Comparison of ENCODE assay signal across 8 mouse cellular contexts in genomic region chr7:55962004-55962908, GRCm38 (mm10). TPM values are rescaled to one million over a fixed set of nuclear protein-coding genes. Genes with fewer than 3 reads are reported as not detected.
DNase-seq lines count a peak whose midpoint lies in the region; ATAC-seq and TF ChIP-seq lines count a peak whose summit lies in the region.

Nipa2 (minus strand) TSS chr7:55962476.

- peak within 1 kb of the TSS; percentile 77 for H3K9ac ChIP-seq in heart, embryonic 12.5 days
- H3K9ac ChIP-seq in kidney, postnatal 0 days (ENCODE audit: low read depth, low read length): peak within 1 kb of the TSS; percentile 93
- peak within 1 kb of the TSS; percentile 82 for H3K9ac ChIP-seq in liver, embryonic 11.5 days (ENCODE audit: low read depth, low read length)
- peak within 1 kb of the TSS; percentile 93 for H3K9ac ChIP-seq in stomach, embryonic 14.5 days (replicated peaks; ENCODE audit: low read depth, low read length)

- peaks cover 5% of the 10 kb centered on the region; the same call in 1 of the 2 replicates for H3K36me3 ChIP-seq in heart, embryonic 12.5 days
- H3K36me3 ChIP-seq in kidney, postnatal 0 days (ENCODE audit: insufficient read depth, low read length): no peaks in the 10 kb centered on the region
- no peaks in the 10 kb centered on the region; the same call in 1 of the 2 replicates for H3K36me3 ChIP-seq in liver, embryonic 11.5 days (ENCODE audit: control insufficient read depth, insufficient read depth, low read length)
- H3K36me3 ChIP-seq in stomach, embryonic 14.5 days (ENCODE audit: control insufficient read depth, insufficient read depth, low read length): no peaks in the 10 kb centered on the region; the same call in 1 of the 2 replicates

- no peaks in the 10 kb centered on the region for H3K9me3 ChIP-seq in heart, embryonic 12.5 days (replicated peaks)
- no peaks in the 10 kb centered on the region for H3K9me3 ChIP-seq in kidney, postnatal 0 days (replicated peaks; ENCODE audit: low read length)
- H3K9me3 ChIP-seq in liver, embryonic 11.5 days (ENCODE audit: control insufficient read depth, low read length): no peaks in the 10 kb centered on the region
- no peaks in the 10 kb centered on the region for H3K9me3 ChIP-seq in stomach, embryonic 14.5 days (ENCODE audit: control insufficient read depth, low read depth, low read length)

- H3K4me3 ChIP-seq in heart, embryonic 12.5 days: peak within 1 kb of the TSS; percentile 65
- H3K4me3 ChIP-seq in kidney, postnatal 0 days (replicated peaks; ENCODE audit: low read depth, low read length): peak within 1 kb of the TSS; percentile 92
- peak within 1 kb of the TSS; percentile 85 for H3K4me3 ChIP-seq in liver, embryonic 11.5 days (ENCODE audit: low read depth, low read length)
- peak within 1 kb of the TSS; percentile 90 for H3K4me3 ChIP-seq in stomach, embryonic 14.5 days (ENCODE audit: low read depth, low read length)

- no peak for TF ChIP-seq CTCF in kidney, postnatal 0 days (IDR thresholded peaks at IDR 0.05; ENCODE audit: low read depth)

- H3K4me2 ChIP-seq in heart, embryonic 12.5 days: peak within 1 kb of the TSS; percentile 79
- peak within 1 kb of the TSS; percentile 79 for H3K4me2 ChIP-seq in kidney, postnatal 0 days (ENCODE audit: low read length)
- peak within 1 kb of the TSS; percentile 76 for H3K4me2 ChIP-seq in liver, embryonic 11.5 days
- H3K4me2 ChIP-seq in stomach, embryonic 14.5 days (replicated peaks; ENCODE audit: low read depth, low read length): peak within 1 kb of the TSS; percentile 67

- peaks cover 10% of the 10 kb centered on the region for H3K4me1 ChIP-seq in heart, embryonic 12.5 days (replicated peaks)
- no peaks in the 10 kb centered on the region for H3K4me1 ChIP-seq in kidney, postnatal 0 days (replicated peaks; ENCODE audit: insufficient read depth, low read length)
- H3K4me1 ChIP-seq in liver, embryonic 11.5 days (replicated peaks; ENCODE audit: control insufficient read depth, insufficient read depth, low read length): no peaks in the 10 kb centered on the region; the same call in 1 of the 2 replicates
- H3K4me1 ChIP-seq in stomach, embryonic 14.5 days (ENCODE audit: control insufficient read depth, insufficient read depth, low read length): peaks cover 4% of the 10 kb centered on the region; the same call in 1 of the 2 replicates

- no peaks in the 10 kb centered on the region for H3K27me3 ChIP-seq in heart, embryonic 12.5 days (replicated peaks)
- H3K27me3 ChIP-seq in kidney, postnatal 0 days (ENCODE audit: insufficient read depth, low read length): no peaks in the 10 kb centered on the region
- H3K27me3 ChIP-seq in liver, embryonic 11.5 days (replicated peaks; ENCODE audit: control insufficient read depth, insufficient read depth, low read length): no peaks in the 10 kb centered on the region
- no peaks in the 10 kb centered on the region for H3K27me3 ChIP-seq in stomach, embryonic 14.5 days (ENCODE audit: control insufficient read depth, insufficient read depth, low read length)

- ATAC-seq in erythroid progenitor cell, adult 5-6 weeks (replicated peaks; ENCODE audit: low FRiP score, poor library complexity, severe bottlenecking): peak; percentile 96
- peak; percentile 99 for ATAC-seq in heart, embryonic 12.5 days (ENCODE audit: insufficient number of reproducible peaks, low FRiP score)
- peak; percentile 98 for ATAC-seq in kidney, postnatal 0 days (replicated peaks; ENCODE audit: low FRiP score, low read depth)
- peak; percentile 96 for ATAC-seq in liver, embryonic 11.5 days (replicated peaks; ENCODE audit: low FRiP score)
- ATAC-seq in stomach, embryonic 14.5 days (ENCODE audit: insufficient number of reproducible peaks, insufficient read depth, low FRiP score, low read depth): peak; percentile 98

- H3K27ac ChIP-seq in heart, embryonic 12.5 days (ENCODE audit: poor library complexity, severe bottlenecking): peak within 1 kb of the TSS; percentile 81
- peak within 1 kb of the TSS; percentile 97 for H3K27ac ChIP-seq in kidney, postnatal 0 days
- peak within 1 kb of the TSS; percentile 70 for H3K27ac ChIP-seq in liver, embryonic 11.5 days (ENCODE audit: low read depth, low read length)
- H3K27ac ChIP-seq in stomach, embryonic 14.5 days (ENCODE audit: low read length): peak within 1 kb of the TSS; percentile 91

- DNase-seq in CD4-positive helper T cell, adult 2 months (ENCODE audit: low read depth, low spot score): peak; percentile 92
- DNase-seq in brain, embryonic 18.5 days (ENCODE audit: low read depth, low spot score): peak; percentile 81
- peak; percentile 95 for DNase-seq in kidney, postnatal 0 days (ENCODE audit: low spot score)
- DNase-seq in liver, embryonic 11.5 days (ENCODE audit: low spot score): peak; percentile 95
- peak; percentile 93 for DNase-seq in naive thymus-derived CD4-positive, alpha-beta T cell, adult 2 months (ENCODE audit: low read depth)

- WGBS in heart, embryonic 12.5 days: under 1% methylated on average over 70 of the region's 70 CpGs
- WGBS in kidney, postnatal 0 days: under 1% methylated on average over 65 of the region's 70 CpGs
- under 1% methylated on average over 70 of the region's 70 CpGs for WGBS in liver, embryonic 11.5 days
- under 1% methylated on average over 70 of the region's 70 CpGs for WGBS in stomach, embryonic 14.5 days

RNA-seq across cellular contexts. Expression of gene Nipa2, which starts in this region (rescaled TPM):
- total RNA-seq in erythroid progenitor cell, adult 5-6 weeks (2015; ENCODE audit: low replicate concordance): 35.0 and 67.9 TPM in 2 replicates
- total RNA-seq in erythroid progenitor cell, adult 5-6 weeks (2017; ENCODE audit: low replicate concordance): 38.0 and 47.7 TPM in 2 replicates
- polyA plus RNA-seq in heart, embryonic 12.5 days (2016; fragmentation: Nextera tagmentation; extraction: Ambion mirVana): 48.0 and 53.4 TPM in 2 replicates
- polyA plus RNA-seq in kidney, postnatal 0 days (2015; fragmentation: Nextera tagmentation; extraction: Ambion mirVana): 41.6 and 43.4 TPM in 2 replicates
- polyA plus RNA-seq in liver, embryonic 11.5 days (2014; fragmentation: Nextera tagmentation; extraction: Ambion mirVana): 42.2 and 44.6 TPM in 2 replicates
- polyA plus RNA-seq in stomach, embryonic 14.5 days (2014; fragmentation: Nextera tagmentation; extraction: Ambion mirVana): 53.2 and 58.7 TPM in 2 replicates

Comparison
In these comparisons a context has a peak if more than half of its experiments do, and no peak if none do; other contexts are left out.
1. Peak in every context shown above with its lines: DNase-seq, ATAC-seq, H3K4me3 ChIP-seq and H3K27ac ChIP-seq.